Mouse (Mus musculus) midbrain, embryonic 16.5 days (tissue): ENCODE measurements at regions not wholly inside any gene's neighbourhood (a gene's known extent, or its start where the extent isn't known, plus 50 kb on each side); places are given as distances from the start of the nearest gene placed in this dataset.

Source experiments
- ATAC-seq: fragments of 200-750 bp; cut with Nextera tagmentation; 2 replicates; pipeline ENCODE4 v1.8.0; 2017; ENCODE audit warnings: moderate TSS enrichment
- H3K27ac ChIP-seq: fragments of 300-500 bp; sonication (generic); 2 replicates; pipeline ENCODE4 v1.5.1; 2014; ENCODE audit warnings: mild to moderate bottlenecking, low read length, mixed read lengths
- H3K27me3 ChIP-seq: fragments of 300-500 bp; sonication (generic); 2 replicates; pipeline ENCODE4 v1.6.1; 2014; ENCODE audit warnings: low read depth, low read length, mixed read lengths; ENCODE audit not compliant: control insufficient read depth, insufficient read depth
- H3K36me3 ChIP-seq: fragments of 300-500 bp; sonication (generic); 2 replicates; pipeline ENCODE4 v1.6.1; 2014; ENCODE audit warnings: mild to moderate bottlenecking, low read length, moderate library complexity, mixed read lengths; ENCODE audit not compliant: control insufficient read depth, insufficient read depth
- H3K4me1 ChIP-seq: fragments of 300-500 bp; sonication (generic); 2 replicates; pipeline ENCODE4 v1.6.1; 2014; ENCODE audit warnings: mild to moderate bottlenecking, low read length, mixed read lengths; ENCODE audit not compliant: control insufficient read depth, insufficient read depth
- H3K4me2 ChIP-seq: fragments of 300-500 bp; sonication (generic); 2 replicates; pipeline ENCODE4 v1.6.1; 2014; ENCODE audit warnings: mild to moderate bottlenecking, low read length, mixed read lengths
- H3K4me3 ChIP-seq: fragments of 300-500 bp; sonication (generic); 2 replicates; pipeline ENCODE4 v1.5.1; 2014; ENCODE audit warnings: low read depth, mild to moderate bottlenecking, low read length, moderate library complexity, mixed read lengths
- H3K9ac ChIP-seq: fragments of 300-500 bp; sonication (generic); 2 replicates; pipeline ENCODE4 v1.6.1; 2014; ENCODE audit warnings: low read depth, low read length, mixed read lengths
- H3K9me3 ChIP-seq: fragments of 300-500 bp; sonication (generic); replicated peaks from 2 replicates; pipeline ENCODE4 v1.6.1; 2014; ENCODE audit warnings: mild to moderate bottlenecking, low read length, mixed read lengths; ENCODE audit not compliant: control insufficient read depth, poor library complexity, severe bottlenecking
- WGBS: fragments of 180-500 bp; shearing (Covaris S2); extraction: QIAGEN DNeasy Blood & Tissue Kit; methylation state at CpG from one replicate; pipeline ENCODE4 v1.1.7; 2014; 5-methylcytosine and 5-hydroxymethylcytosine counted together

GRCm38 (mm10) chr1:135665484-135665883 is 54.4 kb upstream of the Csrp1 start:
- H3K36me3 ChIP-seq, result no peaks in the 10 kb centered on the region
- peak; percentile 60; the same call in 1 of the 2 replicates for ATAC-seq
- WGBS, result 43% methylated on average over 8 of the region's 8 CpGs

GRCm38 (mm10) chr1:135668331-135668730 is 51.5 kb upstream of the Csrp1 start:
- Histone ChIP-seq H3K4me3 (no peak overlapping the region), H3K4me1 (peaks cover 11% of the 10 kb centered on the region), H3K27me3 (no peaks in the 10 kb centered on the region), H3K27ac (no peak overlapping the region), H3K36me3 (no peaks in the 10 kb centered on the region), H3K4me2 (no peak overlapping the region), H3K9ac (no peak overlapping the region), H3K9me3 (no peaks in the 10 kb centered on the region)
- 87% methylated on average over 3 of the region's 3 CpGs for WGBS
- ATAC-seq, result no peak

More at GRCm38 (mm10) chr1:135665484-135665883, 54.4 kb upstream of the Csrp1 start:
- H3K9me3 ChIP-seq, result no peaks in the 10 kb centered on the region
- peaks cover 7% of the 10 kb centered on the region for H3K4me1 ChIP-seq
- H3K4me3 ChIP-seq, result no peak overlapping the region
- H3K9ac ChIP-seq, result no peak overlapping the region
- H3K27me3 ChIP-seq, result no peaks in the 10 kb centered on the region
- H3K4me2 ChIP-seq, result no peak overlapping the region
- H3K27ac ChIP-seq, result 0 out of 2 replicates have a peak overlapping the region, but pooled peaks have one; percentile 23

GRCm38 (mm10) chr1:135668951-135669350 is 50.9 kb upstream of the Csrp1 start:
- 87% methylated on average over 7 of the region's 7 CpGs for WGBS
- Histone ChIP-seq H3K9me3 (no peaks in the 10 kb centered on the region), H3K9ac (no peak overlapping the region), H3K4me2 (no peak overlapping the region), H3K4me1 (peaks cover 11% of the 10 kb centered on the region), H3K4me3 (no peak overlapping the region), H3K27ac (no peak overlapping the region), H3K36me3 (no peaks in the 10 kb centered on the region), H3K27me3 (no peaks in the 10 kb centered on the region)
- ATAC-seq, result no peak

GRCm38 (mm10) chr1:135669803-135670202 is 50.1 kb upstream of the Csrp1 start:
- no peak overlapping the region for H3K9ac ChIP-seq
- ATAC-seq, result peak; percentile 34; the same call in 1 of the 2 replicates

More at GRCm38 (mm10) chr1:135669803-135670202, 50.1 kb upstream of the Csrp1 start:
- Histone ChIP-seq H3K4me2 (no peak overlapping the region), H3K9me3 (no peaks in the 10 kb centered on the region), H3K4me1 (peaks cover 11% of the 10 kb centered on the region), H3K27me3 (no peaks in the 10 kb centered on the region), H3K27ac (no peak overlapping the region), H3K4me3 (no peak overlapping the region), H3K36me3 (no peaks in the 10 kb centered on the region)
- 67% methylated on average over 7 of the region's 7 CpGs for WGBS
